Mouse (Mus musculus): ENCODE measurements around the gene Bbof1. TPM values are rescaled to one million over a fixed set of nuclear protein-coding genes. Genes with fewer than 3 reads are reported as not detected.

The Bbof1 gene
- polyA plus RNA-seq, 2 experiments: 1.1 to 1.3 TPM

DNA sequence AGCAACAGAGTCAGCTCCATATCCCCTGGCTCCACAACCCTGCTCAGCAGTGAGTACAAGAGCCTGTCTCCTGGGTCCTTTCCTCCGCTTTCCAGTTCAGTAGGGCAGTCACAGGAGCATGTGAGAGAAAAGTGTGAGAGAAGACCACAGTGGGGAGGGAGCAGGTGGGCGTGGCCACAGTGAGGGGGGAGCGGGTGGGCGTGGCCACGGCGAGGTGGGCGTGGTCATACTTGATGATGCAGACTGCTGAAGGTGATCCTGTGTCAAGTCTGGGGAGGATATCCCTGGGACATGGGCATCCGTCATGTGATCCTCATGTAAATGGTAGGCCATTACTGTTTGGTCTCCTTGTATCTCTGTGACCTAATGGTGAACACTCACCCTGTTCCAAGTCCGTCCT lies 41.9 kb upstream of the Bbof1 start:
- 59% methylated on average over 9 of the region's 9 CpGs for WGBS

DNA sequence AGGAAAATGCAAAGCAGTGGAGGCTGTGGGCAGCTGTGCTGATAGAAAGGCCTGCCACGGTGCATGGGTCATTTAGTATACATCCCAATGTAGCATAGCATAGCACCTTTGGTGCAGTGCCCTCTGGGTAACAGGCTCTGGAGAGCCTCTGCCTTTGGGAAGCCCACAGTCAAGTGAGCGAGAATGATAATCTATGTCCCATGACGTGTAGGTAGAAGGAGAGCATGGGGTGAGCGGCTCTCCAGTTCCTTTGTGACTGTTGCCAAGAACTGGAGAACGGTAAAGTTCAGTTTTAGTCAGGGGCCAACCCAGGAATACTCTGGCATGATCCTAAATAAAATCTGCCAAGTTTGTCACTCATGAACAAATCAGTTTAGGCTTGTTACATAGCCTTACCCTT lies 37.2 kb upstream of the Bbof1 start:
- H3K9me3 ChIP-seq (ENCODE audit: control insufficient read depth, low read length): no peaks in the 10 kb centered on the region
- H3K4me2 ChIP-seq (replicated peaks; ENCODE audit: low read depth, low read length, severe bottlenecking): no peak overlapping the region
- no peak for ATAC-seq (ENCODE audit: low FRiP score, low read depth)
- H3K36me3 ChIP-seq (ENCODE audit: control insufficient read depth, insufficient read depth, low read length): peaks cover 82% of the 10 kb centered on the region
- 93% methylated on average over 5 of the region's 5 CpGs for WGBS
- DNase-seq (ENCODE audit: low spot score): no peak
- H3K4me1 ChIP-seq (ENCODE audit: control insufficient read depth, insufficient read depth, low read length): no peaks in the 10 kb centered on the region
- H3K27ac ChIP-seq (replicated peaks; ENCODE audit: low read depth, low read length): no peak overlapping the region
- TF ChIP-seq POLR2A (IDR thresholded peaks at IDR 0.05; ENCODE audit: borderline replicate concordance, extremely low read depth, insufficient read depth, insufficient read length): no peak
- H3K27me3 ChIP-seq (ENCODE audit: control insufficient read depth, insufficient read depth, low read length): no peaks in the 10 kb centered on the region
- no peak overlapping the region for H3K4me3 ChIP-seq (replicated peaks; ENCODE audit: low read length)
- H3K9ac ChIP-seq (ENCODE audit: low read depth, low read length, severe bottlenecking): no peak overlapping the region

More for the DNA sequence above, 41.9 kb upstream of the Bbof1 start:
- no peak overlapping the region for H3K4me2 ChIP-seq (replicated peaks; ENCODE audit: low read depth, low read length, severe bottlenecking)
- no peak overlapping the region for H3K27ac ChIP-seq (replicated peaks; ENCODE audit: low read depth, low read length)
- H3K4me1 ChIP-seq (ENCODE audit: control insufficient read depth, insufficient read depth, low read length): peaks cover 9% of the 10 kb centered on the region
- no peak for ATAC-seq (ENCODE audit: low FRiP score, low read depth)
- DNase-seq (ENCODE audit: low spot score): no peak
- H3K36me3 ChIP-seq (ENCODE audit: control insufficient read depth, insufficient read depth, low read length): peaks cover 50% of the 10 kb centered on the region
- no peak for TF ChIP-seq POLR2A (IDR thresholded peaks at IDR 0.05; ENCODE audit: borderline replicate concordance, extremely low read depth, insufficient read depth, insufficient read length)
- no peaks in the 10 kb centered on the region for H3K9me3 ChIP-seq (ENCODE audit: control insufficient read depth, low read length)
- no peaks in the 10 kb centered on the region for H3K27me3 ChIP-seq (ENCODE audit: control insufficient read depth, insufficient read depth, low read length)
- no peak overlapping the region for H3K9ac ChIP-seq (ENCODE audit: low read depth, low read length, severe bottlenecking)
- no peak overlapping the region for H3K4me3 ChIP-seq (replicated peaks; ENCODE audit: low read length)

DNA sequence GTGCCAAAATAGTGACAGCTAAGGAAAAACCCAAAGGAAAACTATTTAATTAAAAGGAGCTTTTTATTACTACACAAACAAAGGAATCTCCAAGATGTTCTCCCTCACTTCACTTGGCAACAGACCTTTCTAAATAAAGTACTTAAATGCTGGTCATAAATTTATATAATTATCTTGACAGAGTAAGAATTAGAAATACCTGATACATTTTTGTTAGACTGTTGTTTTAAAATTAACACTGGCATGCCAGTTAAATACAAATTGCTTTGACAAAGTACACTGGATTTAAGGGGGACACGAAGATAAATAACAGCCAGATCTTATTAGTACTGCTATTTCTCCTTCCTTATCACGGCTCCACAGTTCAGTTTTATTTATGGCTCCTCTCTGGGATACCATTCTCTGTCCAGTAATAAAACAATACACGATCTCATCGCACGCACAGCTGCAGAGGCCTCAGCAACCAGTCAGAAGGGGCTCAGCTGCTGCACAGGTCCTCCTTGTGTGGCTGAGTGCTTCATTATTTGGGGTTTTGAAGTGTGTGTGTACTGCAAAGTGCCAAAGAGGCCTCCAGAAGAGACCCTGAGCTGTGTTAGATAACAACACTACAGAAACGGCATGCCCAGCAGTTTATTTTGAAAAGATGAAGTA lies 34.9 kb upstream of the Bbof1 start:
- no peak for TF ChIP-seq POLR2A (IDR thresholded peaks at IDR 0.05; ENCODE audit: borderline replicate concordance, extremely low read depth, insufficient read depth, insufficient read length)
- Histone ChIP-seq H3K27me3 (ENCODE audit: control insufficient read depth, insufficient read depth, low read length) (no peaks in the 10 kb centered on the region), H3K27ac (replicated peaks; ENCODE audit: low read depth, low read length) (no peak overlapping the region), H3K4me1 (ENCODE audit: control insufficient read depth, insufficient read depth, low read length) (no peaks in the 10 kb centered on the region), H3K9ac (ENCODE audit: low read depth, low read length, severe bottlenecking) (no peak overlapping the region), H3K36me3 (ENCODE audit: control insufficient read depth, insufficient read depth, low read length) (peaks cover 67% of the 10 kb centered on the region), H3K4me2 (replicated peaks; ENCODE audit: low read depth, low read length, severe bottlenecking) (no peak overlapping the region), H3K4me3 (replicated peaks; ENCODE audit: low read length) (no peak overlapping the region), H3K9me3 (ENCODE audit: control insufficient read depth, low read length) (no peaks in the 10 kb centered on the region)
- no peak; the same call in 1 of the 2 replicates for ATAC-seq (ENCODE audit: low FRiP score, low read depth)
- WGBS: 74% methylated on average over 6 of the region's 6 CpGs
- no peak for DNase-seq (ENCODE audit: low spot score)

- no peak overlapping the region for H3K27ac ChIP-seq (replicated peaks; ENCODE audit: low read depth, low read length)
- H3K4me3 ChIP-seq (replicated peaks; ENCODE audit: low read length): no peak overlapping the region
- H3K27me3 ChIP-seq (ENCODE audit: control insufficient read depth, insufficient read depth, low read length): no peaks in the 10 kb centered on the region
- TF ChIP-seq POLR2A (IDR thresholded peaks at IDR 0.05; ENCODE audit: borderline replicate concordance, extremely low read depth, insufficient read depth, insufficient read length): no peak
- H3K36me3 ChIP-seq (ENCODE audit: control insufficient read depth, insufficient read depth, low read length): peaks cover 4% of the 10 kb centered on the region; the same call in 1 of the 2 replicates
- H3K9ac ChIP-seq (ENCODE audit: low read depth, low read length, severe bottlenecking): no peak overlapping the region
- DNase-seq (ENCODE audit: low spot score): no peak
- no peak for ATAC-seq (ENCODE audit: low FRiP score, low read depth)
- no peaks in the 10 kb centered on the region for H3K9me3 ChIP-seq (ENCODE audit: control insufficient read depth, low read length)
- no peak overlapping the region for H3K4me2 ChIP-seq (replicated peaks; ENCODE audit: low read depth, low read length, severe bottlenecking)
- 84% methylated on average over 4 of the region's 4 CpGs for WGBS
- H3K4me1 ChIP-seq (ENCODE audit: control insufficient read depth, insufficient read depth, low read length): no peaks in the 10 kb centered on the region
Observed at GRCm38 (mm10) chr12:84382369-84382768, 26.5 kb upstream of the Bbof1 start.

- WGBS: 72% methylated on average over 5 of the region's 5 CpGs
- no peak for DNase-seq (ENCODE audit: low spot score)
- H3K9me3 ChIP-seq (ENCODE audit: control insufficient read depth, low read length): no peaks in the 10 kb centered on the region
- ATAC-seq (ENCODE audit: low FRiP score, low read depth): no peak
- H3K4me1 ChIP-seq (ENCODE audit: control insufficient read depth, insufficient read depth, low read length): no peaks in the 10 kb centered on the region
- H3K4me2 ChIP-seq (replicated peaks; ENCODE audit: low read depth, low read length, severe bottlenecking): no peak overlapping the region
- H3K4me3 ChIP-seq (replicated peaks; ENCODE audit: low read length): no peak overlapping the region
- H3K27me3 ChIP-seq (ENCODE audit: control insufficient read depth, insufficient read depth, low read length): no peaks in the 10 kb centered on the region
- no peak for TF ChIP-seq POLR2A (IDR thresholded peaks at IDR 0.05; ENCODE audit: borderline replicate concordance, extremely low read depth, insufficient read depth, insufficient read length)
- no peaks in the 10 kb centered on the region for H3K36me3 ChIP-seq (ENCODE audit: control insufficient read depth, insufficient read depth, low read length)
- H3K9ac ChIP-seq (ENCODE audit: low read depth, low read length, severe bottlenecking): no peak overlapping the region
- H3K27ac ChIP-seq (replicated peaks; ENCODE audit: low read depth, low read length): no peak overlapping the region
Observed at GRCm38 (mm10) chr12:84384644-84385081, 24.2 kb upstream of the Bbof1 start.
